Mouse (Mus musculus) liver, postnatal 0 days (tissue): ENCODE measurements around the gene A730061H03Rik. TPM values are rescaled to one million over a fixed set of nuclear protein-coding genes. Genes with fewer than 3 reads are reported as not detected.

Experiments
- ATAC-seq: fragments of 200-750 bp; cut with Nextera tagmentation; 2 replicates; pipeline ENCODE4 v1.8.0; 2017; ENCODE audit warnings: mild to moderate bottlenecking, moderate library complexity
- DNase-seq: peaks from one replicate; pipeline ENCODE4 v3.0.0-alpha.2; 2016
- H3K27ac ChIP-seq: fragments of 300-500 bp; sonication (generic); 2 replicates; pipeline ENCODE4 v1.5.1; 2014; ENCODE audit warnings: antibody characterized with exemption, moderate library complexity, mild to moderate bottlenecking, low read depth
- H3K27me3 ChIP-seq: fragments of 300-500 bp; sonication (generic); 2 replicates; pipeline ENCODE4 v1.6.1; 2014; ENCODE audit warnings: low read length, control low read depth, mixed read lengths; ENCODE audit not compliant: insufficient read depth
- H3K36me3 ChIP-seq: fragments of 300-500 bp; sonication (generic); replicated peaks from 2 replicates; pipeline ENCODE4 v1.6.1; 2014; ENCODE audit warnings: mild to moderate bottlenecking, control low read depth, low read length, moderate library complexity, mixed read lengths; ENCODE audit not compliant: insufficient read depth
- H3K4me1 ChIP-seq: fragments of 300-500 bp; sonication (generic); 2 replicates; pipeline ENCODE4 v1.6.1; 2014; ENCODE audit warnings: antibody characterized with exemption, mild to moderate bottlenecking, control low read depth; ENCODE audit not compliant: insufficient read depth
- H3K4me2 ChIP-seq: fragments of 300-500 bp; sonication (generic); 2 replicates; pipeline ENCODE4 v1.6.1; 2014; ENCODE audit warnings: low read depth, mild to moderate bottlenecking, low read length, moderate library complexity, mixed read lengths
- H3K4me3 ChIP-seq: fragments of 300-500 bp; sonication (generic); 2 replicates; pipeline ENCODE4 v1.5.1; 2014; ENCODE audit warnings: low read depth, low read length
- H3K9ac ChIP-seq: fragments of 300-500 bp; sonication (generic); replicated peaks from 2 replicates; pipeline ENCODE4 v1.6.1; 2014; ENCODE audit warnings: mild to moderate bottlenecking, moderate library complexity
- H3K9me3 ChIP-seq: fragments of 300-500 bp; sonication (generic); 2 replicates; pipeline ENCODE4 v1.6.1; 2016; ENCODE audit warnings: mild to moderate bottlenecking, control low read depth, low read length, mixed read lengths
- CTCF ChIP-seq: sonication (generic); IDR thresholded peaks from 2 replicates; pipeline ENCODE4 v1.5.1; 2016; ENCODE audit warnings: antibody characterized with exemption, low read depth
- EP300 ChIP-seq: IDR thresholded peaks from 2 replicates; pipeline ENCODE4 v1.6.1; 2016; ENCODE audit warnings: antibody characterized with exemption, low read depth, mild to moderate bottlenecking
- WGBS: fragments of 180-500 bp; shearing (Covaris S2); extraction: QIAGEN DNeasy Blood & Tissue Kit; methylation state at CpG from one replicate; pipeline ENCODE4 v1.1.7; 2014; ENCODE audit not compliant: insufficient replicate concordance; 5-methylcytosine and 5-hydroxymethylcytosine counted together
- polyA plus RNA-seq: library from polyadenylated mRNA; unstranded; fragments of >200 nt; fragmentation: Nextera tagmentation; extraction: Ambion mirVana; gene quantifications from 2 replicates; pipeline ENCODE4 v1.2.1, GENCODE M21; 2015

The A730061H03Rik gene
- polyA plus RNA-seq, 1 experiment from 2014 or later: 1.4 TPM

- TF ChIP-seq EP300 (no peak), CTCF (no peak)
- ATAC-seq: no peak
- H3K27ac ChIP-seq: peak overlapping the region; percentile 94
- peaks cover 34% of the 10 kb centered on the region for H3K36me3 ChIP-seq
- no peaks in the 10 kb centered on the region for H3K9me3 ChIP-seq
- peak overlapping the region; percentile 85 for H3K9ac ChIP-seq
- H3K27me3 ChIP-seq: no peaks in the 10 kb centered on the region
- DNase-seq: no peak
- H3K4me1 ChIP-seq: peaks cover 28% of the 10 kb centered on the region
- peak overlapping the region; percentile 81 for H3K4me3 ChIP-seq
- H3K4me2 ChIP-seq: peak overlapping the region; percentile 97
- 30% methylated on average over 5 of the region's 5 CpGs for WGBS
Measured at GRCm38 (mm10) chr14:55584303-55584701, 24.1 kb upstream of the A730061H03Rik start.

- H3K9me3 ChIP-seq: no peaks in the 10 kb centered on the region
- H3K4me1 ChIP-seq: peaks cover 40% of the 10 kb centered on the region
- TF ChIP-seq EP300 (no peak), CTCF (peak; percentile 65)
- no peak overlapping the region for H3K4me3 ChIP-seq
- DNase-seq: no peak
- peaks cover 22% of the 10 kb centered on the region for H3K36me3 ChIP-seq
- H3K27me3 ChIP-seq: no peaks in the 10 kb centered on the region
- WGBS: 78% methylated on average over 9 of the region's 9 CpGs
- ATAC-seq: no peak
- no peak overlapping the region for H3K9ac ChIP-seq
- H3K27ac ChIP-seq: no peak overlapping the region
- no peak overlapping the region for H3K4me2 ChIP-seq
Measured at GRCm38 (mm10) chr14:55581981-55582681, 21.9 kb upstream of the A730061H03Rik start.

- no peak for DNase-seq
- 90% methylated on average over 16 of the region's 16 CpGs for WGBS
- Histone ChIP-seq H3K27ac (no peak overlapping the region), H3K36me3 (peaks cover 22% of the 10 kb centered on the region), H3K4me1 (peaks cover 31% of the 10 kb centered on the region), H3K4me3 (no peak overlapping the region), H3K9ac (no peak overlapping the region), H3K4me2 (no peak overlapping the region), H3K9me3 (no peaks in the 10 kb centered on the region), H3K27me3 (no peaks in the 10 kb centered on the region)
- TF ChIP-seq EP300 (no peak), CTCF (no peak)
- no peak for ATAC-seq
Measured at GRCm38 (mm10) chr14:55580731-55581130, 20.5 kb upstream of the A730061H03Rik start.

GRCm38 (mm10) chr14:55579511-55580496, 19.6 kb upstream of the A730061H03Rik start:
- 87% methylated on average over 23 of the region's 23 CpGs for WGBS
- no peak for DNase-seq
- H3K27me3 ChIP-seq: no peaks in the 10 kb centered on the region
- no peak overlapping the region for H3K9ac ChIP-seq
- peaks cover 22% of the 10 kb centered on the region for H3K36me3 ChIP-seq
- no peaks in the 10 kb centered on the region for H3K9me3 ChIP-seq
- TF ChIP-seq EP300: no peak
- ATAC-seq: no peak
- H3K4me2 ChIP-seq: peak overlapping the region; percentile 96; the same call in 1 of the 2 replicates
- peaks cover 30% of the 10 kb centered on the region for H3K4me1 ChIP-seq
- H3K27ac ChIP-seq: no peak overlapping the region
- H3K4me3 ChIP-seq: no peak overlapping the region

GRCm38 (mm10) chr14:55578668-55579269, 18.6 kb upstream of the A730061H03Rik start:
- ATAC-seq: peak; percentile 56
- DNase-seq: peak; percentile 69
- TF ChIP-seq CTCF: 0 out of 2 replicates have a peak, but pooled peaks have one; percentile 7
- no peak for TF ChIP-seq EP300
- 8% methylated on average over 6 of the region's 6 CpGs for WGBS
- peak overlapping the region; percentile 85 for H3K27ac ChIP-seq
- H3K9ac ChIP-seq: peak overlapping the region; percentile 94
- peak overlapping the region; percentile 96 for H3K4me2 ChIP-seq
- H3K4me3 ChIP-seq: peak overlapping the region; percentile 80
- no peaks in the 10 kb centered on the region for H3K27me3 ChIP-seq
- peaks cover 23% of the 10 kb centered on the region for H3K4me1 ChIP-seq
- H3K36me3 ChIP-seq: peaks cover 22% of the 10 kb centered on the region
- no peaks in the 10 kb centered on the region for H3K9me3 ChIP-seq
